Mouse (Mus musculus) intestine, embryonic 14.5 days (tissue): ENCODE measurements at regions not wholly inside any gene's neighbourhood (a gene's known extent, or its start where the extent isn't known, plus 50 kb on each side); places are given as distances from the start of the nearest gene placed in this dataset.

Source experiments
- ATAC-seq: fragments of 200-750 bp; cut with Nextera tagmentation; replicated peaks from 2 replicates; pipeline ENCODE4 v1.8.0; 2017; ENCODE audit warnings: low read depth, moderate number of reproducible peaks, moderate TSS enrichment, moderate library complexity; ENCODE audit not compliant: low FRiP score, low TSS enrichment
- DNase-seq: peaks from one replicate; pipeline ENCODE4 v3.0.0-alpha.2; 2018; ENCODE audit warnings: low spot score
- H3K27ac ChIP-seq: fragments of 300-500 bp; sonication (generic); 2 replicates; pipeline ENCODE4 v1.5.1; 2014; ENCODE audit warnings: low read depth, mild to moderate bottlenecking, control low read depth
- H3K27me3 ChIP-seq: fragments of 300-500 bp; sonication (generic); replicated peaks from 2 replicates; pipeline ENCODE4 v1.6.1; 2014; ENCODE audit warnings: low read length, control low read depth; ENCODE audit not compliant: control insufficient read depth, insufficient read depth
- H3K36me3 ChIP-seq: fragments of 300-500 bp; sonication (generic); 2 replicates; pipeline ENCODE4 v1.6.1; 2014; ENCODE audit warnings: low read length, control low read depth; ENCODE audit not compliant: control insufficient read depth, insufficient read depth
- H3K4me1 ChIP-seq: fragments of 300-500 bp; sonication (generic); replicated peaks from 2 replicates; pipeline ENCODE4 v1.6.1; 2014; ENCODE audit warnings: low read length, control low read depth, mixed read lengths; ENCODE audit not compliant: control insufficient read depth, insufficient read depth
- H3K4me2 ChIP-seq: fragments of 300-500 bp; sonication (generic); 2 replicates; pipeline ENCODE4 v1.6.1; 2014; ENCODE audit warnings: low read length
- H3K4me3 ChIP-seq: fragments of 300-500 bp; sonication (generic); 2 replicates; pipeline ENCODE4 v1.5.1; 2014; ENCODE audit warnings: low read depth, low read length, control low read depth, mixed read lengths
- H3K9ac ChIP-seq: fragments of 300-500 bp; sonication (generic); 2 replicates; pipeline ENCODE4 v1.6.1; 2014; ENCODE audit warnings: mild to moderate bottlenecking, low read length
- H3K9me3 ChIP-seq: fragments of 300-500 bp; sonication (generic); 2 replicates; pipeline ENCODE4 v1.6.1; 2016; ENCODE audit warnings: low read length, control low read depth; ENCODE audit not compliant: control insufficient read depth
- WGBS: fragments of 180-500 bp; shearing (Covaris S2); extraction: QIAGEN DNeasy Blood & Tissue Kit; methylation state at CpG from one replicate; pipeline ENCODE4 v1.1.7; 2014; 5-methylcytosine and 5-hydroxymethylcytosine counted together

GRCm38 (mm10) chr2:75510223-75510622 lies 148.8 kb upstream of the Hnrnpa3 start:
- Histone ChIP-seq H3K9ac (no peak overlapping the region), H3K27ac (no peak overlapping the region), H3K36me3 (no peaks in the 10 kb centered on the region), H3K4me3 (no peak overlapping the region), H3K27me3 (no peaks in the 10 kb centered on the region), H3K9me3 (no peaks in the 10 kb centered on the region), H3K4me1 (peaks cover 6% of the 10 kb centered on the region), H3K4me2 (no peak overlapping the region)
- no peak for DNase-seq
- 53% methylated on average over 4 of the region's 4 CpGs for WGBS
- ATAC-seq: no peak

DNA sequence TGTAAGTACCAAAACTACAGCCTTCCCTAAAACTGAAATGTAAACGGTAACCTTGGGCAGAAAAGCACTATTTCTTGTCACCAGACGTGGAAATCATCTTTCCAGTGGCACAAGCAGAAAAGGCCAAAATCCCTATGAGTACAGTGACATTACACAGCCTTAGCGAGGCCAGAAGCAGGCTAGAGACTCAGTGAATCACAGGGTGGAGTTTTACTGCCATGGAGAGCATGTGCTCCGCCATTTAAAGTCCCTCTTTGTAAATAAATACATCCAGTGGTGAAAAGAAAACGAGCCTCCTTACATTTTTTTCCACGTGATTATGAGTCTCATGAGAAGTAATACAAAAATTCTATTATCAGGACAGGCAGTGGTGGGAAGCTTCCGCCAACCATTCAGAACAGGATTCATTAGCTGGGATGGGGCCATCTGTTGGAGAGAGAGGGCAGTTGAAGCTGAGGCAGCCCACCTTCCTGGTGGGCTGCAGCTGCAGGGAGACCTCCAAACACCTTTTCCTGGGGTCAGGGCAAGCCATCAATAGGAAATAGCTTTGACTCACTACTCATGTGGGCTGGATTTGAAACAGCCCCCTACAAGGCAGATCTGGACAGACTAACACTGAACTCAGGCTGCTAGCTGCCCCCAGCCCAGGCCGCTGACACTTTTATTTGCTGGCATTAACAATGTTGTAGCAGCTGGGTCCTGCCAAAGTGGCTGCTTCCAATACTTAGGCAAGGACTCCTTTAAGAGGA lies 146.5 kb upstream of the Hnrnpa3 start:
- H3K27me3 ChIP-seq: no peaks in the 10 kb centered on the region
- no peaks in the 10 kb centered on the region for H3K36me3 ChIP-seq
- DNase-seq (no peak), ATAC-seq (no peak)
- 55% methylated on average over 8 of the region's 8 CpGs for WGBS
- no peaks in the 10 kb centered on the region for H3K9me3 ChIP-seq
- no peak overlapping the region for H3K9ac ChIP-seq
- no peak overlapping the region for H3K4me2 ChIP-seq
- H3K27ac ChIP-seq: no peak overlapping the region
- H3K4me1 ChIP-seq: peaks cover 6% of the 10 kb centered on the region
- H3K4me3 ChIP-seq: no peak overlapping the region

DNA sequence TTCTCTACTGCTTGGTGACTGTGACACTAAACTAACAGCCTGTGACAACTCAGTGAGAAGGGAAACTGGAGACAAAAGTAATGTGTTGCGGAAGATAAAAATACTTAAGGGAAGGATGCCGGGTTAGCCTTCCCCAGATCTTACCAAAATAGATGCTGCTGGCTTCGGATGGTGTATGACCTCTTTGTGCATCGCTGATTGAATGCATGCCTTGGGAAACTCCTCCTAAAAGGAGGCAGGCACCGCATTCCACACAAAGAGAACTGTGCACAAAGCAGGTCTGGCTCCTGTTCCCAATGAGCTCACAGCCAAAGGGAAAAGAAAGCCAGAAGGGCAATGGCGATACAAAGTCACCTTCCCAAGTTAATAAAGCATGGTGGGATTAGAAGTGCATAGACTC lies 144.9 kb upstream of the Hnrnpa3 start:
- Histone ChIP-seq H3K4me3 (no peak overlapping the region), H3K9me3 (no peaks in the 10 kb centered on the region), H3K4me1 (peaks cover 6% of the 10 kb centered on the region), H3K4me2 (no peak overlapping the region), H3K9ac (no peak overlapping the region), H3K27ac (no peak overlapping the region), H3K36me3 (no peaks in the 10 kb centered on the region), H3K27me3 (no peaks in the 10 kb centered on the region)
- WGBS: 54% methylated on average over 6 of the region's 6 CpGs
- ATAC-seq (no peak), DNase-seq (no peak)

DNA sequence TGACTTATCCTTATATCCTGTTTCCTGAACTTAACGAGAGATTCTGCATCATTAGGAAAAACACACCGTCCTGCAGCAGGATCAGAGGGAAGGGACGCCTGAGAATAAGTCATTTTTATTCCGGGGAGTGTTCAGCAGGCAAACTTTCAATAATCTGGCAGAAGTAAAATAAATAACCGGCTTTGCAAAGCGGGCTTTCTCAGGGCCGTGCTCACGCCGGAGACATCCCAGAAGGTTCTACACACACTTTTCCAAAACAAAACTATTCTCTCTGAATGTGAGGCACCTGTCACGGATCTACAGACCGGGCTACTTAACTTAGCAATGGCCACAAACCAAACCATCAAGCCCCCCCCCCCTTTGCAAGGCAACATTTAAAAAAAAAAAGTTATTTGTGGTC lies 142.8 kb upstream of the Hnrnpa3 start:
- peaks cover 6% of the 10 kb centered on the region for H3K4me1 ChIP-seq
- no peak overlapping the region for H3K9ac ChIP-seq
- H3K4me3 ChIP-seq: no peak overlapping the region
- no peaks in the 10 kb centered on the region for H3K36me3 ChIP-seq
- no peak overlapping the region for H3K27ac ChIP-seq
- WGBS: 27% methylated on average over 11 of the region's 11 CpGs
- no peak overlapping the region for H3K4me2 ChIP-seq
- H3K27me3 ChIP-seq: no peaks in the 10 kb centered on the region
- no peaks in the 10 kb centered on the region for H3K9me3 ChIP-seq
- ATAC-seq: no peak
- no peak for DNase-seq

DNA sequence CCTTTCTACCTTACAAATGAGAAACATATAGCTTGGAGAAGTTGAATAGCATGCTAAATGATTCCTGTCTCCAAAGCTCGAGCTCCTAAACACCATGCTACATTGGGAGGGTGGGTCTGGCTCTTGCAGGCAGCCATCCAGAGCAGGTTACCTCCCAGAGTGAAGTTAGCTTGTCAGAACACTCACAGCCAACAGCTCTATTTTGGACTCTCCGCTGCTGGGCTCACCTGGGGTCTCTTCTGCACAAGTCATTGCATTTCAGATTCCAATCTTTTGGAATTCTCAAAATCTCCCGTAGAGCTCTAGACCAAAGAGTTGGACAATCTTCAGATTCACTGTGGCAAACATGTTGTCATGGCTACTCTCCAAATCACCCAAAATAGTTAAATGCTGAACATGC lies 142.0 kb upstream of the Hnrnpa3 start:
- H3K36me3 ChIP-seq: no peaks in the 10 kb centered on the region
- DNase-seq: no peak
- H3K4me1 ChIP-seq: peaks cover 6% of the 10 kb centered on the region
- no peak overlapping the region for H3K4me3 ChIP-seq
- no peaks in the 10 kb centered on the region for H3K27me3 ChIP-seq
- no peaks in the 10 kb centered on the region for H3K9me3 ChIP-seq
- no peak overlapping the region for H3K4me2 ChIP-seq
- no peak overlapping the region for H3K9ac ChIP-seq
- WGBS: 87% methylated on average over 3 of the region's 3 CpGs
- no peak overlapping the region for H3K27ac ChIP-seq
- no peak for ATAC-seq

GRCm38 (mm10) chr2:75518607-75519006 lies 140.5 kb upstream of the Hnrnpa3 start:
- Histone ChIP-seq H3K27me3 (no peaks in the 10 kb centered on the region), H3K4me3 (no peak overlapping the region), H3K27ac (no peak overlapping the region), H3K36me3 (no peaks in the 10 kb centered on the region), H3K4me1 (peaks cover 6% of the 10 kb centered on the region), H3K9ac (no peak overlapping the region), H3K9me3 (no peaks in the 10 kb centered on the region), H3K4me2 (no peak overlapping the region)
- no peak for ATAC-seq
- WGBS: 78% methylated on average over 1 of the region's 1 CpGs
- no peak for DNase-seq

DNA sequence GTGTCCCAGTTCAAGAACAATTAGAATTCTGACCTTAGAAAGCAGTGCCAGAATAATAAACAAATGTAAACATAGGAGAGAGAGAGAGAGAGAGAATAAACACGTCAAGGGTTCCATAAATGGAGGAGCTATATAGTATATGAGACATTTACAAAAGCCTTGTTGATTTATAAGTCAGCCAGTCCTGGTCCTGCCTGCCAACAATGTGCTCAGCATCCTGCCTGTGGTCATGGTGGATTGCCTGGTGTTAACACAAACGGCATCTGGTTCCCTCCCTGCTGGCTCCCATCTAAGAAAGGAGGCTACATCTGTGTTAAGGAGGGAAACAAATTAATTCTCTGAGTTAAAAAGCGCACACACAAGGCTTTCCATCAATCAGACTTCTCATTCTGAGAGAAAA lies 133.5 kb upstream of the Hnrnpa3 start:
- ATAC-seq (no peak), DNase-seq (no peak)
- WGBS: 29% methylated on average over 3 of the region's 3 CpGs
- Histone ChIP-seq H3K9me3 (no peaks in the 10 kb centered on the region), H3K36me3 (no peaks in the 10 kb centered on the region), H3K27me3 (no peaks in the 10 kb centered on the region), H3K4me2 (no peak overlapping the region), H3K4me3 (no peak overlapping the region), H3K4me1 (0 out of 2 replicates have a peak, but pooled peaks cover 8% of the 10 kb centered on the region), H3K9ac (no peak overlapping the region), H3K27ac (no peak overlapping the region)

DNA sequence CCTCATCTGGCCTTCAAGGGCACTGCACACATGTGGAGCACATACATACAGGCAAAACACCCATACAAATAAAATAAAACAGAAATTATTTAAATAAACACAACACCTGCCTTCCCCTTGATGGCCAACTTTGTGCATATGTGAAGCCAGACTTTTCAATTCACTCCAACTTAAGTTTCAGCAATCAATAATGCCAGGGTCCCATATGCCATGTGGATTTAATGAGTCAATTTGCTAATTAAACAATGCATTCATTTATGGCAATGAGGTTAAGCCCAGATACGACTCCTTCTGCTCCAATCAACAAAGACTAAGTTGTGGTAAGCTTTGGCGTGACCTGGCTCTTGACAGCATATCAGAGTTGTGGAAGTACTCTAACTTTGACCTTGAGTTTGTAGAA lies 130.4 kb upstream of the Hnrnpa3 start:
- DNase-seq: no peak
- no peak overlapping the region for H3K9ac ChIP-seq
- no peak overlapping the region for H3K4me3 ChIP-seq
- no peaks in the 10 kb centered on the region for H3K27me3 ChIP-seq
- no peaks in the 10 kb centered on the region for H3K9me3 ChIP-seq
- H3K4me1 ChIP-seq: 0 out of 2 replicates have a peak, but pooled peaks cover 8% of the 10 kb centered on the region
- H3K36me3 ChIP-seq: no peaks in the 10 kb centered on the region
- WGBS: 79% methylated on average over 2 of the region's 2 CpGs
- no peak overlapping the region for H3K27ac ChIP-seq
- no peak overlapping the region for H3K4me2 ChIP-seq
- no peak for ATAC-seq

DNA sequence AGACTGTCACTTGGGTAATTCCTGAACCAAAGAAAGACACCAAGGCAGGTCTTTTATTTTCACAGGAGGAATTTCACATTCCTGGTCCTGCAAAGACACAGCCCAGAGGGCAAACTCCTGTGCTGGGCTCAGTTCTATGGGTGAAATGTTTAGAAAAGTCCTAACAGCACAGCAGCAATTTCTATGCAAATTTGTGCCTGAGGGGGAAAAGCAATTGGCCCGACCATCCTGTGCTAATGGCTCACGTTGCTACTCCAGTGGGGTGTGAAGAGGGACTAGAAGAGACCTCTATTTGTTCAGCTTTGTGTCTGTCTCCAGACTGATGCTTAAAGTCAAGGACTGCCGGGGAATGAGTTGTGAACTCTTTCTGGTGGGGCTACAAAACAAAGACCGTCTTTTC lies 120.9 kb upstream of the Hnrnpa3 start:
- 44% methylated on average over 4 of the region's 4 CpGs for WGBS

More for the DNA sequence above, 120.9 kb upstream of the Hnrnpa3 start:
- Histone ChIP-seq H3K27me3 (no peaks in the 10 kb centered on the region), H3K4me3 (no peak overlapping the region), H3K4me2 (no peak overlapping the region), H3K27ac (no peak overlapping the region), H3K9me3 (no peaks in the 10 kb centered on the region), H3K36me3 (no peaks in the 10 kb centered on the region), H3K9ac (no peak overlapping the region), H3K4me1 (no peaks in the 10 kb centered on the region)
- DNase-seq (no peak), ATAC-seq (no peak)
